Mouse (Mus musculus): ENCODE data around the gene H2afz.

The H2afz gene

GRCm38 (mm10) chr3:137864124-137864987 is at the start of gene H2afz:
Gene H2afz (plus strand): TSS chr3:137864487.
- ChIA-PET POLR2A (interaction anchor here (0.5 to 13.7 kb wide), 213 partner anchors 8 to 1195 kb away, joined by 3 to 412 read pairs (median 5); partner anchors contain the start of genes Mttp (in 4 of the 4), Lamtor3 (in 3 of the 4), Trmt10a (in 3 of the 4) and Eif4e (in 2 of the 4)), CTCF (interaction anchor here in 3 of 4 experiments (0.6 to 2.6 kb wide), 10 partner anchors 10 to 280 kb away, joined by 3 to 15 read pairs (median 4); partner anchors contain the start of genes Mttp (in 2 of the 3) and Trmt10a (in 2 of the 3))

GRCm38 (mm10) chr3:137818713-137819112 is 45.6 kb upstream of the H2afz start:
- CTCF ChIA-PET: interaction anchor here (0.6 to 1.0 kb wide), 7 partner anchors 27 to 1957 kb away, joined by 3 to 11 read pairs (median 5); no protein-coding TSS in a partner anchor
- POLR2A ChIA-PET: interaction anchor here in 3 of 4 experiments (0.5 to 3.0 kb wide), 9 partner anchors 9 to 634 kb away, joined by 3 to 14 read pairs (median 6); partner anchors contain the start of gene H2afz (in 2 of the 3)

- ChIA-PET POLR2A (interaction anchor here in 3 of 4 experiments (0.7 to 2.1 kb wide), 12 partner anchors 10 to 47 kb away, joined by 3 to 10 read pairs (median 4); partner anchors contain the start of genes H2afz (in 3 of the 3) and Dnajb14 (in 1 of the 3)), CTCF (interaction anchor here in 1 of 4 experiments (0.5 to 1.0 kb wide), 2 partner anchors 9 to 44 kb away, joined by 3 read pairs; no protein-coding TSS in a partner anchor)
These were observed 43.4 kb upstream of the H2afz start for GRCm38 (mm10) chr3:137820688-137821467.

- ChIA-PET CTCF (no interaction called here), POLR2A (no interaction called here)
These were observed 41.0 kb upstream of the H2afz start for GRCm38 (mm10) chr3:137823317-137823716.

- POLR2A ChIA-PET: interaction anchor here (0.5 to 7.8 kb wide), 30 partner anchors 9 to 816 kb away, joined by 3 to 139 read pairs (median 5); partner anchors contain the start of genes H2afz (in 4 of the 4), Dnajb14 (in 2 of the 4), Lamtor3 (in 1 of the 4) and Mttp (in 1 of the 4)
- CTCF ChIA-PET: interaction anchor here in 2 of 4 experiments (0.5 to 1.0 kb wide), 3 partner anchors 38 to 362 kb away, joined by 4 to 11 read pairs (median 5); no protein-coding TSS in a partner anchor
These were observed 36.6 kb upstream of the H2afz start for GRCm38 (mm10) chr3:137827678-137828077.

GRCm38 (mm10) chr3:137831156-137831555 is 33.1 kb upstream of the H2afz start:
- ChIA-PET POLR2A (interaction anchor here in 3 of 4 experiments (0.6 to 7.8 kb wide), 9 partner anchors 10 to 313 kb away, joined by 3 to 139 read pairs (median 3); partner anchors contain the start of genes H2afz (in 3 of the 3) and Dnajb14 (in 2 of the 3)), CTCF (no interaction called here)

- POLR2A ChIA-PET: interaction anchor here (0.6 to 3.0 kb wide), 25 partner anchors 10 to 1148 kb away, joined by 3 to 50 read pairs (median 4); partner anchors contain the start of genes H2afz (in 3 of the 4) and Mttp (in 1 of the 4)
- CTCF ChIA-PET: interaction anchor here in 1 of 4 experiments (0.6 kb wide), 1 partner anchor 383 kb away, joined by 4 read pairs; no protein-coding TSS in a partner anchor
These were observed 31.2 kb upstream of the H2afz start for GRCm38 (mm10) chr3:137833128-137833527.

- CTCF ChIA-PET: interaction anchor here in 1 of 4 experiments (0.6 kb wide), 1 partner anchor 383 kb away, joined by 4 read pairs; no protein-coding TSS in a partner anchor
- POLR2A ChIA-PET: interaction anchor here (0.6 to 3.0 kb wide), 29 partner anchors 9 to 1147 kb away, joined by 3 to 50 read pairs (median 4); partner anchors contain the start of genes H2afz (in 3 of the 4) and Mttp (in 1 of the 4)
These were observed 30.6 kb upstream of the H2afz start for GRCm38 (mm10) chr3:137833698-137834097.

- ChIA-PET CTCF (no interaction called here), POLR2A (interaction anchor here in 3 of 4 experiments (0.9 to 3.0 kb wide), 6 partner anchors 9 to 57 kb away, joined by 3 to 34 read pairs (median 11); partner anchors contain the start of gene H2afz (in 2 of the 3))
These were observed 27.7 kb upstream of the H2afz start for GRCm38 (mm10) chr3:137836543-137836942.

GRCm38 (mm10) chr3:137838160-137838559 is 26.1 kb upstream of the H2afz start:
- POLR2A ChIA-PET: interaction anchor here (0.8 to 3.0 kb wide), 9 partner anchors 8 to 58 kb away, joined by 3 to 34 read pairs (median 4); partner anchors contain the start of gene H2afz (in 3 of the 4)
- CTCF ChIA-PET: no interaction called here

- ChIA-PET CTCF (interaction anchor here in 1 of 4 experiments (0.5 kb wide), 1 partner anchor 22 kb away, joined by 5 read pairs; no protein-coding TSS in a partner anchor), POLR2A (interaction anchor here (0.6 to 17.5 kb wide), 17 partner anchors 9 to 301 kb away, joined by 3 to 412 read pairs (median 4); partner anchors contain the start of genes H2afz (in 3 of the 4), Dnajb14 (in 2 of the 4) and Lamtor3 (in 1 of the 4))
These were observed 21.3 kb upstream of the H2afz start for GRCm38 (mm10) chr3:137842944-137843343.

- ChIA-PET POLR2A (interaction anchor here in 3 of 4 experiments (0.8 to 17.5 kb wide), 10 partner anchors 11 to 64 kb away, joined by 3 to 412 read pairs (median 12); partner anchors contain the start of genes H2afz (in 3 of the 3) and Dnajb14 (in 2 of the 3)), CTCF (no interaction called here)
These were observed 20.0 kb upstream of the H2afz start for GRCm38 (mm10) chr3:137844263-137844662.

- POLR2A ChIA-PET: interaction anchor here (0.6 to 17.5 kb wide), 17 partner anchors 9 to 67 kb away, joined by 3 to 412 read pairs (median 5); partner anchors contain the start of genes Dnajb14 (in 3 of the 4) and H2afz (in 3 of the 4)
These were observed 17.7 kb upstream of the H2afz start for GRCm38 (mm10) chr3:137846552-137846951.

GRCm38 (mm10) chr3:137848354-137848753 is 15.9 kb upstream of the H2afz start:
- POLR2A ChIA-PET: interaction anchor here in 3 of 4 experiments (0.6 to 17.5 kb wide), 17 partner anchors 11 to 297 kb away, joined by 3 to 412 read pairs (median 14); partner anchors contain the start of genes H2afz (in 3 of the 3), Trmt10a (in 3 of the 3), Dnajb14 (in 2 of the 3) and Mttp (in 2 of the 3)
- CTCF ChIA-PET: no interaction called here

More at GRCm38 (mm10) chr3:137846552-137846951, 17.7 kb upstream of the H2afz start:
- CTCF ChIA-PET: interaction anchor here in 2 of 4 experiments (0.9 to 1.6 kb wide), 4 partner anchors 17 to 67 kb away, joined by 4 to 6 read pairs (median 4); partner anchors contain the start of gene H2afz (in 1 of the 2)

GRCm38 (mm10) chr3:137849697-137850096 is 14.6 kb upstream of the H2afz start:
- CTCF ChIA-PET: interaction anchor here in 1 of 4 experiments (0.6 to 2.0 kb wide), 2 partner anchors 14 to 70 kb away, joined by 4 to 10 read pairs; no protein-coding TSS in a partner anchor
- POLR2A ChIA-PET: interaction anchor here (0.6 to 17.5 kb wide), 19 partner anchors 9 to 294 kb away, joined by 3 to 412 read pairs (median 5); partner anchors contain the start of genes H2afz (in 4 of the 4), Dnajb14 (in 2 of the 4), Mttp (in 1 of the 4) and Trmt10a (in 1 of the 4)

GRCm38 (mm10) chr3:137851196-137851595 is 13.1 kb upstream of the H2afz start:
- POLR2A ChIA-PET: interaction anchor here in 3 of 4 experiments (1.0 to 17.5 kb wide), 9 partner anchors 8 to 293 kb away, joined by 3 to 412 read pairs (median 8); partner anchors contain the start of genes H2afz (in 3 of the 3), Dnajb14 (in 2 of the 3) and Mttp (in 1 of the 3)
- CTCF ChIA-PET: interaction anchor here in 3 of 4 experiments (0.6 to 2.0 kb wide), 9 partner anchors 12 to 125 kb away, joined by 3 to 10 read pairs (median 3); no protein-coding TSS in a partner anchor

All from embryonic stem cell, embryonic (primary cell).